Mouse (Mus musculus): ENCODE data around the gene Tmc5. TPM values are rescaled to one million over a fixed set of nuclear protein-coding genes. Genes with fewer than 3 reads are reported as not detected.
A peak's percentile ranks its signal among the peaks of the same experiment; 100 is the strongest.

The Tmc5 gene
- 0.21 and 0.23 TPM in 2 replicates for polyA plus RNA-seq (2016; fragmentation: Nextera tagmentation; extraction: Ambion mirVana)

DNA sequence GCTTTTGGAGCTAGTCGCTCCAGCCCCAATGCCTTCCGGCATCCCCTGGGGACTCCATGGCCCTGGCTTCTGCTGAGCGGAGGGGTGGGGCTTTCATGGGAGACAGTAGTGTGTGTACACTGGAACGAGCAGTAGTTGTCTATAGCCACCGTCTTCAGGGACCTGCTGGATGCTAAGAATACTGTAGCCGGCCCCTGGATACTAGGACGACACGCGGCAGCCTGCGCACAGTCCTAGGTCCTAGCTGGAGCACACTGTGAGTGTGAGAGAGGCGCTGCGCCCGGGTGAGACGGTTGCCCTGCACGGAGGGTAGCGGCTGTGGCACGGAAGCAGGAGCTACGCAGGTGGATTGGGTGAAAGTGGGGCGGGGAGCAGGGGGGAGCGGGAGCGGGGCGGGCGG is at the start of gene Tmc5:
Gene Tmc5 (plus strand): TSS at position 97 of the 400 bp plus-strand sequence.
- no peak for ATAC-seq (ENCODE audit: low FRiP score, low read depth)
- Histone ChIP-seq H3K27me3 (peaks cover 36% of the 10 kb centered on the region), H3K27ac (replicated peaks) (no peak within 1 kb of the TSS), H3K9me3 (no peaks in the 10 kb centered on the region), H3K9ac (replicated peaks) (peak within 1 kb of the TSS; percentile 52), H3K4me3 (peak within 1 kb of the TSS; percentile 32), H3K4me1 (peaks cover 41% of the 10 kb centered on the region), H3K4me2 (replicated peaks) (peak within 1 kb of the TSS; percentile 57), H3K36me3 (no peaks in the 10 kb centered on the region)
- 3% methylated on average over 23 of the region's 23 CpGs for WGBS

DNA sequence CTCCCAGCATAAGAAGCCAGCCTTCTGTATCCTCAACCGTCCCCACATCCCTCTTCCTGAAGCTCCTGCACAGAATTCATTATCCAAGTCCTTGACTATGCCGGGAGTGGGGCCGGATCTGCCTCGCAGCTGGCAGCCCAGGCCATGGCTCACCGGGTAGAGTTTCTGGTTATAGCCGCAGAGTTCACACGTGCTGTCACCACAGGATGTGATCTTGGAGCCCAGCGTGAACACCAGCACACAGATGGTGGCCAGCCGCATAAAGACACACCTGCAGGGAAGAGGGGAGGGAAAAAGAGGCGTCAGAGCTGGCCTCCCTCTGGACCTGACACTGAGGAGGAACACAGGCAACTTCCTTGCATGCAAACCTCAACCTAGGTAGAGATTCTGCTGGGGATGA is 49.6 kb upstream of the Tmc5 start:
- Histone ChIP-seq H3K4me1 (no peaks in the 10 kb centered on the region), H3K4me3 (no peak overlapping the region), H3K9ac (replicated peaks) (no peak overlapping the region), H3K9me3 (no peaks in the 10 kb centered on the region), H3K4me2 (replicated peaks) (no peak overlapping the region), H3K36me3 (peaks cover 65% of the 10 kb centered on the region), H3K27ac (replicated peaks) (no peak overlapping the region), H3K27me3 (no peaks in the 10 kb centered on the region)
- no peak for ATAC-seq (ENCODE audit: low FRiP score, low read depth)
- 75% methylated on average over 10 of the region's 10 CpGs for WGBS

DNA sequence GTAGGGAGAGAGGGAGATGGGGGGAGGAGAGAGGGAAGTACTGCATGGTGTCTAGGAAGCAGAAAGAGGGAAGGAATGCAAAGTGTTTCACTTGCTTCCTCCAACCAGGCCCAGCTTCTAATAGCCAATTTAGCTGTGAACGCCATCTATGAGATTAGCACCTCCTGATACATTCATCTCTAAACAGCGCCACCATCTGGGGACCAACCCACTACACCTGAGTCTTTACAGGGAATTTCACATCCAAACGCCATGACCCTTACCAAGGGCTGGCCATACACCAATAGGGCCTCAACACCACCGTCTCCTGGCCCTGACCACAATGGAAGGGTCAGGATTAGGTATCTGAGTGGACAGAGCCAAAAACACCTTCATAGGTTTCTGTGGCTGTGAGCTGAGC is 43.2 kb upstream of the Tmc5 start:
- Histone ChIP-seq H3K27me3 (no peaks in the 10 kb centered on the region), H3K4me3 (no peak overlapping the region), H3K9ac (replicated peaks) (no peak overlapping the region), H3K9me3 (no peaks in the 10 kb centered on the region), H3K4me1 (no peaks in the 10 kb centered on the region), H3K4me2 (replicated peaks) (no peak overlapping the region), H3K27ac (replicated peaks) (no peak overlapping the region), H3K36me3 (peaks cover 55% of the 10 kb centered on the region)
- WGBS, result 70% methylated on average over 4 of the region's 4 CpGs
- ATAC-seq (ENCODE audit: low FRiP score, low read depth), result no peak

DNA sequence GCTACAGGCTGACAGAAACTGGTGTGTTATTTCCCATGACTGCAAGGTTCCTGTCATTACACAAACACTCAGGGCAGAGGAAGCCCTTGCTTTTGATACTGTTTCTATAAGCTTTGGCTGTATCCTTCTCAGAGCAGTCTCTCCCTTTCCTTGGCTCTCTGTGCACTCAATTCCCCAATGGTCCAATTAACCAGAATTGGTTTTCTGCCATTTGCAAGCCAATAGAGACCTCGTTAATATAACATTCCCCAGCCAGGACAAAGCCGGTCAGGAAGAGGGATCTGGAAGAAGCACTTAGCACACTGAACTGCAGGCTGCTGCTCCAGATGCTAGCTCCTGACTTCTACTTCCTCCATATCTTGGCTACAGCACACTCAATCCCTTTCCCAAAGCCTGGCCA is 42.8 kb upstream of the Tmc5 start:
- ATAC-seq (ENCODE audit: low FRiP score, low read depth), result no peak
- H3K4me3 ChIP-seq, result no peak overlapping the region
- H3K4me1 ChIP-seq, result no peaks in the 10 kb centered on the region
- H3K4me2 ChIP-seq (replicated peaks), result no peak overlapping the region
- no peaks in the 10 kb centered on the region for H3K27me3 ChIP-seq
- 0 out of 2 replicates have a peak overlapping the region, but pooled peaks have one; percentile 16 for H3K27ac ChIP-seq (replicated peaks)
- no peaks in the 10 kb centered on the region for H3K9me3 ChIP-seq
- WGBS, result 90% methylated on average over 2 of the region's 2 CpGs
- peaks cover 52% of the 10 kb centered on the region for H3K36me3 ChIP-seq
- no peak overlapping the region for H3K9ac ChIP-seq (replicated peaks)

DNA sequence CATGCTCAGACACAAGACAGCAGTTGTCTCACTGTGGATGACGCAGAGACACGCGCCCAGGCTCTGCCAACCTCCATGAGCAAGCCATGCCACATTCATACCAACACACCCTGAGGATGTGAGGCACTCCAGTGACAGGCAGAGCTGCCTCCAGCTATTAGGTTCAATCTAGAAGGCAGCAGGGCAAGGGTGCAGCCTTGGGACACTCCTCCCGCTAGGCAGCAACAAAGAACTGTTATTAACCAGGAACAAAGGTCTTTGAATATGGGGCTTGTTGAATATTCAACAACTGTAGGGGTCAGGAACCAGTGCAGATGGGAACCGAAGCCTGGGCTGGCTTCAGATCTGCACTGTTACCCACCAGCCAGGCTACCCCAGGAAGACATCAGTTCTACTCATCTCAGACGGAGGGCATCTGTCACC is 28.0 kb upstream of the Tmc5 start:
- no peaks in the 10 kb centered on the region for H3K9me3 ChIP-seq
- H3K4me2 ChIP-seq (replicated peaks), result no peak overlapping the region
- H3K4me1 ChIP-seq, result peaks cover 10% of the 10 kb centered on the region
- peak overlapping the region; percentile 44 for H3K27ac ChIP-seq (replicated peaks)
- no peak overlapping the region for H3K4me3 ChIP-seq
- no peaks in the 10 kb centered on the region for H3K27me3 ChIP-seq
- ATAC-seq (ENCODE audit: low FRiP score, low read depth), result peak; percentile 63; the same call in 1 of the 2 replicates
- H3K36me3 ChIP-seq, result peaks cover 3% of the 10 kb centered on the region
- no peak overlapping the region for H3K9ac ChIP-seq (replicated peaks)
- WGBS, result 63% methylated on average over 6 of the region's 6 CpGs

DNA sequence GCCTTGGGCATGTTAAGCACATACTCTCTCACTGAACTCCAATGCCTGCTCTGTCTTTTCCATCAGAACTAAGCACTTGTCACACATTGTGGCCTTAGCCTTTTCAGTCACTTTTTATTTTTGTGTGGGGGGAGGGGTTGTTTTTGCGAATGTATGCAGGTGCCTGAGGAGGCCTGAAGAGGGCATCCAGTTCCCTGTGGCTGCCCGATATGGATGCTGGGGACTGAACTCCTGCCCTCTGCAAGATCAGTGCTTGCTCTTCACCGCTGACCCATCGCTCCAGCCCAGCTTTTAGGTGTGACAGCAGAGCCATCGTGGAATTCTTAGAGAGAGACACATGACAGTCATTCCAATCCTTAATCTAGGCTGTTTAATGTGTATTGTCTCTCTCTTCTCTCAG is 25.7 kb upstream of the Tmc5 start:
- H3K9me3 ChIP-seq, result no peaks in the 10 kb centered on the region
- no peak overlapping the region for H3K27ac ChIP-seq (replicated peaks)
- peaks cover 16% of the 10 kb centered on the region for H3K4me1 ChIP-seq
- H3K9ac ChIP-seq (replicated peaks), result no peak overlapping the region
- H3K4me2 ChIP-seq (replicated peaks), result no peak overlapping the region
- H3K27me3 ChIP-seq, result no peaks in the 10 kb centered on the region
- 48% methylated on average over 5 of the region's 5 CpGs for WGBS
- H3K4me3 ChIP-seq, result no peak overlapping the region
- no peaks in the 10 kb centered on the region for H3K36me3 ChIP-seq
- no peak for ATAC-seq (ENCODE audit: low FRiP score, low read depth)

DNA sequence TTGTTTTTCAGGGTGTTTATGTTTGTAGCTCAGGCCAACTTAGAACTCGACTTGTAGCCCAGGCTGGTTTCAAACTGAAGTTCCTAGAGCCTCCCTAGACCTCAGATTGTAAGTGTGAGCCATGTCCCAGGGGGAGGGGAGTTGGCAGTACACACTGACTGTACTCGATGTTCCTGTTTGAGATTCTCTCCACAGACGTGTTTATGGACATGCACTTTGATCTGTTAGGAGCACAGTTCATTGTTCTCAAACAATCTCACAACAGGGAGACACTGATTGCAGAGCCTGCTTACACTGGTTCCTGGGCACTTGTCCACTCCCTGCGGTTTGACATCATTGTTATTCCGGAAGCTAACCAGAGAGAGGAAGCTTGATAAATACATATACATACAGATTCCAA is 25.1 kb upstream of the Tmc5 start:
- H3K9me3 ChIP-seq, result no peaks in the 10 kb centered on the region
- H3K9ac ChIP-seq (replicated peaks), result no peak overlapping the region
- H3K4me3 ChIP-seq, result no peak overlapping the region
- peaks cover 16% of the 10 kb centered on the region for H3K4me1 ChIP-seq
- no peak for ATAC-seq (ENCODE audit: low FRiP score, low read depth)
- no peak overlapping the region for H3K27ac ChIP-seq (replicated peaks)
- H3K27me3 ChIP-seq, result no peaks in the 10 kb centered on the region
- H3K4me2 ChIP-seq (replicated peaks), result no peak overlapping the region
- WGBS, result 63% methylated on average over 5 of the region's 5 CpGs
- H3K36me3 ChIP-seq, result no peaks in the 10 kb centered on the region

DNA sequence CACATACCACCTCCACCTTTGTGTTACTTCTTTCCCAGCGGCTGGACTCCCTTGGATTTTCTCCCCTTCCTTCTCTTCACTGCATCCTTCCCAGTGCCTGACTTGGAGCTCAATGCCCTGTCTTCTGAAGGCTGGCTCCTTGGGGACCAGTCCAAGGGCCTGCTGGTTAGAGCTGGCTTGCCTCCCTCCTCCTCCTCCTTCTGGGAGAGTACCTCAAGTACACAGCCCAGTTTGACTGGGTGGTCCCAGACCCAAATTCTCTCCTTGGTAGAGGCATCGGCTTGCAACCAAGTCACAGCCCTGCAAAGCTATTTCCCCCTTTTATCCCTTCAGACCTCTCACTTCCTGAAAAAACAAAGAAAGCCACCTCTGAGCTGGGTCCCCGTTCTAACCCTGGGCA is 18.8 kb upstream of the Tmc5 start:
- 0 out of 2 replicates have a peak, but pooled peaks cover 3% of the 10 kb centered on the region for H3K9me3 ChIP-seq
- H3K27ac ChIP-seq (replicated peaks), result no peak overlapping the region

DNA sequence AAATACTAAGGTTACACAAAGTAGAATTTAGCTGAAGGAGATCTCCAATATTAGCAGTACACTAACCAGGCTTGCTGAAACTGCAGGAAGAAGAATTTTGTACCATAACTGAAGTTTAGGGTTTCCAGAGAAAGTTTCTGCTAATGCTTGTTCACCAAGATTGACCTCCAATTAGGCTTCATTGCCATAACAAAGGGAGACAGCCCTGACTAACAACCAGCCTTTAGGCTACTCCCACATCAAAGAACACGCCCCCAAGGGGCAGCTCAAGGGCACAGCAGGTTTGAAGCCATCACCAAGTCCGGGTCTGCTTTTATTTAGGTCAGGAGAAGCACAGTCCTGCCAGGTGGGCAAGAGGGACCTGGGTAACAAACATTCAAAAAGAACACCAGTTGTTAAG is 17.2 kb upstream of the Tmc5 start:
- Histone ChIP-seq H3K4me2 (replicated peaks) (no peak overlapping the region), H3K9ac (replicated peaks) (no peak overlapping the region), H3K27ac (replicated peaks) (no peak overlapping the region), H3K36me3 (peaks cover 16% of the 10 kb centered on the region), H3K9me3 (0 out of 2 replicates have a peak, but pooled peaks cover 3% of the 10 kb centered on the region), H3K4me1 (peaks cover 21% of the 10 kb centered on the region), H3K4me3 (no peak overlapping the region), H3K27me3 (peaks cover 4% of the 10 kb centered on the region; the same call in 1 of the 2 replicates)
- 73% methylated on average over 2 of the region's 2 CpGs for WGBS
- ATAC-seq (ENCODE audit: low FRiP score, low read depth), result no peak

More for the DNA sequence above, 18.8 kb upstream of the Tmc5 start:
- no peak for ATAC-seq (ENCODE audit: low FRiP score, low read depth)
- H3K4me2 ChIP-seq (replicated peaks), result no peak overlapping the region
- peaks cover 16% of the 10 kb centered on the region for H3K36me3 ChIP-seq
- 79% methylated on average over 3 of the region's 3 CpGs for WGBS
- H3K27me3 ChIP-seq, result no peaks in the 10 kb centered on the region
- peaks cover 17% of the 10 kb centered on the region for H3K4me1 ChIP-seq
- H3K9ac ChIP-seq (replicated peaks), result no peak overlapping the region
- no peak overlapping the region for H3K4me3 ChIP-seq

DNA sequence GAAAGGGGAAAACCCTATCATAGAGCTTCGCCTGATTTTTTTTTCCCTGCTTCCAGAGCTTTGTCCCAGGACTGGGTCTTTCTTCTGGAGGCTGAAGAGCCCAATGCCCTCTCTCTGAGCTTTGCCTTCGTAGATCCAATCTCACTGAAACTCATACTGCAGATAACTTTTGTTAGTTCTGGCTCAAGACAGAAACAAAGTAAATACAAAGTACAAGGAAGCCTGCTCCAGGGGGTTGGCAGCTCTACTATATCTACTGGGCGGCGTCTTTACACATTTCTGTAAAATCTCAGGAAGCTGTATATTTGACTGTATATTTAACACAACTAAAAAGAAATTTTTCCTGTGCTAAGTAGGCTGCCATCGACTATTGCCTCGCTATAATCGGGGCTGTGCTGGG is 13.3 kb upstream of the Tmc5 start:
- no peak for ATAC-seq (ENCODE audit: low FRiP score, low read depth)
- Histone ChIP-seq H3K9ac (replicated peaks) (peak overlapping the region; percentile 77), H3K4me3 (peak overlapping the region; percentile 65), H3K9me3 (0 out of 2 replicates have a peak, but pooled peaks cover 6% of the 10 kb centered on the region), H3K27ac (replicated peaks) (no peak overlapping the region), H3K27me3 (peaks cover 4% of the 10 kb centered on the region; the same call in 1 of the 2 replicates), H3K36me3 (peaks cover 16% of the 10 kb centered on the region), H3K4me1 (peaks cover 18% of the 10 kb centered on the region), H3K4me2 (replicated peaks) (peak overlapping the region; percentile 72)
- WGBS, result 15% methylated on average over 7 of the region's 7 CpGs

DNA sequence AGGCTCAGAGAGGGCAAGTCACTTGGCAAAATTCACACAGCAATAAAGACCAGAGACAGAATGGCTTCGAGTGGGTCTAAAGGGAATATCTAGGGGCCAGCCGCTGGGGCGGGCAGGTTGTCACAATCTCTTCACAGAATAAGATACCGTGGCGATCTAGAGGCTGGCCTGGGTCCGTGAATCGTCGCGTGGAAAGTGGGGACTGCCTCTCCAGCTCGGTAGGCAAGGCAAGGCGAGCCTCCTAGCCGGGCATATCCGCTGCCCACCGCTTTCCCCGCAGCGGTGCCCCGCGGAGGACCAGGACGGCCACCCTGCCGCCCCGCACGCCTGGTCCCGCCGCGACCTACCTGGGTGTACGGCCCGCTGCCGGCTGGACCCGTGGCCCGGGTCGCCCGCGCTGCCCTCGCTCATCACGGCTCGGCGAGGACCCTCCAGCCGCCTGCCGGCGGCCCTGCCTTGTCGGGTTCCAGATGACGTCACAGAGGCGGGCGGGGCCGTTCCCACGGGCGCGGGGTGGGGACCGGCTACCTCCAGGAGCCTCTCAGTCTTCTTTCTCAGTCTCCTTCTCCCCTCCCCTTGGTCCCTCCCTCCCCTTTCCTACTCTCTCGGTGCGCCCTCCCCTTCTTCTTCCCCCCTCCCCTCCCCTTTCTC is 12.7 kb upstream of the Tmc5 start, which contains the start of gene Tmc7:
Gene Tmc7 (minus strand): TSS at position 480 of the 651 bp plus-strand sequence.
- Histone ChIP-seq H3K27ac (replicated peaks) (peak within 1 kb of the TSS; percentile 62), H3K4me3 (peak within 1 kb of the TSS; percentile 65), H3K4me1 (peaks cover 18% of the 10 kb centered on the region), H3K27me3 (peaks cover 4% of the 10 kb centered on the region; the same call in 1 of the 2 replicates), H3K9me3 (0 out of 2 replicates have a peak, but pooled peaks cover 6% of the 10 kb centered on the region), H3K4me2 (replicated peaks) (peak within 1 kb of the TSS; percentile 72), H3K36me3 (peaks cover 13% of the 10 kb centered on the region), H3K9ac (replicated peaks) (peak within 1 kb of the TSS; percentile 77)
- WGBS, result 1% methylated on average over 50 of the region's 51 CpGs
- peak; percentile 90 for ATAC-seq (ENCODE audit: low FRiP score, low read depth)

DNA sequence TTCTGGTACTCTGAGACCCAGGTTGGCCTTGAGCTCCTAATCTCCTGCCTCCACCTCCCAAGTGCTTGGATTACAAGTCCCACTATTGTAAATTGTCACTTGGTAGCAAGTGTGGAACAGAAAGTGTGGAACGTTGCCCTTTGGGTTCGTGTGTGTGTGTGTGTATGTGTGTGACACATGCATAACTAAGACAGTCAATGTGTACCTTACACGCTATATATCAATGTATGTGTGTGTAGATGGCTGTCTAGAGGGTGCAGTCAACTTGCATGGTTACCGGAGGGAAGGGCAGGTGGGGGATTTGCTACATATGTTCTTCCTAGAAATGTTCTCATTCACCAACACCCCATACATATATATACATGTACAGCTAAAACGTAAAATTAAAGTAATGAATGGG is 12.2 kb upstream of the Tmc5 start:
- 77% methylated on average over 5 of the region's 5 CpGs for WGBS
- H3K9me3 ChIP-seq, result 0 out of 2 replicates have a peak, but pooled peaks cover 6% of the 10 kb centered on the region
- H3K27me3 ChIP-seq, result peaks cover 4% of the 10 kb centered on the region; the same call in 1 of the 2 replicates
- peak overlapping the region; percentile 72 for H3K4me2 ChIP-seq (replicated peaks)
- peak; percentile 58 for ATAC-seq (ENCODE audit: low FRiP score, low read depth)
- H3K36me3 ChIP-seq, result peaks cover 8% of the 10 kb centered on the region; the same call in 1 of the 2 replicates
- H3K4me1 ChIP-seq, result peaks cover 18% of the 10 kb centered on the region
- peak overlapping the region; percentile 65; the same call in 1 of the 2 replicates for H3K4me3 ChIP-seq
- peak overlapping the region; percentile 77 for H3K9ac ChIP-seq (replicated peaks)
- peak overlapping the region; percentile 62; the same call in 1 of the 2 replicates for H3K27ac ChIP-seq (replicated peaks)
